Mouse (Mus musculus): ENCODE data around the gene Trip6. TPM values are rescaled to one million over a fixed set of nuclear protein-coding genes. Genes with fewer than 3 reads are reported as not detected.

The Trip6 gene
- polyA plus RNA-seq, 1 experiment from 2014 or later = 14.7 TPM

- H3K4me2 ChIP-seq = peak within 1 kb of the TSS; percentile 98
- ATAC-seq (replicated peaks) = peak; percentile 96
- H3K36me3 ChIP-seq (replicated peaks) = peaks cover 38% of the 10 kb centered on the region
- under 1% methylated on average over 52 of the region's 52 CpGs for WGBS
- peaks cover 39% of the 10 kb centered on the region for H3K4me1 ChIP-seq
- H3K27ac ChIP-seq = peak within 1 kb of the TSS; percentile 87
- no peaks in the 10 kb centered on the region for H3K9me3 ChIP-seq
- peaks cover 27% of the 10 kb centered on the region for H3K27me3 ChIP-seq (replicated peaks)
- peak within 1 kb of the TSS; percentile 70 for H3K9ac ChIP-seq
- H3K4me3 ChIP-seq = peak within 1 kb of the TSS; percentile 54
These were observed 20.1 kb downstream of the Trip6 start, which contains the start of gene Ufsp1 for GRCm38 (mm10) chr5:137293839-137294743. Gene Ufsp1, plus strand, starts transcription at chr5:137294629.

GRCm38 (mm10) chr5:137293282-137293681 is 20.9 kb downstream of the Trip6 start:
- Histone ChIP-seq H3K36me3 (replicated peaks) (peaks cover 30% of the 10 kb centered on the region), H3K27me3 (replicated peaks) (peaks cover 30% of the 10 kb centered on the region), H3K4me3 (peak overlapping the region; percentile 54), H3K4me2 (peak overlapping the region; percentile 98), H3K27ac (peak overlapping the region; percentile 87), H3K9me3 (no peaks in the 10 kb centered on the region), H3K4me1 (peaks cover 46% of the 10 kb centered on the region), H3K9ac (peak overlapping the region; percentile 70)
- ATAC-seq (replicated peaks) = no peak
- under 1% methylated on average over 14 of the region's 15 CpGs for WGBS

GRCm38 (mm10) chr5:137291381-137291926 is 22.8 kb downstream of the Trip6 start:
- WGBS = 83% methylated on average over 15 of the region's 15 CpGs

GRCm38 (mm10) chr5:137290677-137291076 is 23.5 kb downstream of the Trip6 start:
- Histone ChIP-seq H3K4me3 (no peak overlapping the region), H3K4me2 (peak overlapping the region; percentile 96; the same call in 1 of the 2 replicates)

More at GRCm38 (mm10) chr5:137291381-137291926, 22.8 kb downstream of the Trip6 start:
- ATAC-seq (replicated peaks) = no peak
- Histone ChIP-seq H3K9me3 (no peaks in the 10 kb centered on the region), H3K9ac (no peak overlapping the region), H3K27ac (no peak overlapping the region), H3K27me3 (replicated peaks) (peaks cover 30% of the 10 kb centered on the region), H3K36me3 (replicated peaks) (peaks cover 13% of the 10 kb centered on the region), H3K4me1 (peaks cover 54% of the 10 kb centered on the region), H3K4me3 (no peak overlapping the region), H3K4me2 (no peak overlapping the region)

GRCm38 (mm10) chr5:137289591-137290365 is 24.4 kb downstream of the Trip6 start:
- no peak overlapping the region for H3K27ac ChIP-seq
- H3K4me2 ChIP-seq = peak overlapping the region; percentile 96
- ATAC-seq (replicated peaks) = no peak
- H3K36me3 ChIP-seq (replicated peaks) = no peaks in the 10 kb centered on the region
- peak overlapping the region; percentile 46 for H3K4me3 ChIP-seq
- peak overlapping the region; percentile 33; the same call in 1 of the 2 replicates for H3K9ac ChIP-seq
- peaks cover 30% of the 10 kb centered on the region for H3K27me3 ChIP-seq (replicated peaks)
- H3K9me3 ChIP-seq = no peaks in the 10 kb centered on the region
- H3K4me1 ChIP-seq = peaks cover 53% of the 10 kb centered on the region
- 54% methylated on average over 13 of the region's 13 CpGs for whole genome bisulfite sequencing

More at GRCm38 (mm10) chr5:137290677-137291076, 23.5 kb downstream of the Trip6 start:
- 0 out of 2 replicates have a peak overlapping the region, but pooled peaks have one; percentile 12 for H3K9ac ChIP-seq
- H3K27ac ChIP-seq = no peak overlapping the region
- H3K27me3 ChIP-seq (replicated peaks) = peaks cover 30% of the 10 kb centered on the region
- no peak for ATAC-seq (replicated peaks)
- H3K36me3 ChIP-seq (replicated peaks) = peaks cover 5% of the 10 kb centered on the region; the same call in 1 of the 2 replicates
- 27% methylated on average over 15 of the region's 15 CpGs for WGBS
- no peaks in the 10 kb centered on the region for H3K9me3 ChIP-seq
- H3K4me1 ChIP-seq = peaks cover 60% of the 10 kb centered on the region

GRCm38 (mm10) chr5:137288999-137289470 is 25.2 kb downstream of the Trip6 start:
- Histone ChIP-seq H3K4me3 (peak overlapping the region; percentile 46), H3K27ac (no peak overlapping the region), H3K4me2 (peak overlapping the region; percentile 96), H3K9ac (peak overlapping the region; percentile 33), H3K9me3 (no peaks in the 10 kb centered on the region), H3K36me3 (replicated peaks) (no peaks in the 10 kb centered on the region), H3K4me1 (peaks cover 51% of the 10 kb centered on the region), H3K27me3 (replicated peaks) (peaks cover 30% of the 10 kb centered on the region)
- WGBS = 2% methylated on average over 25 of the region's 25 CpGs
- no peak for ATAC-seq (replicated peaks)

- Histone ChIP-seq H3K36me3 (replicated peaks) (no peaks in the 10 kb centered on the region), H3K27me3 (replicated peaks) (peaks cover 30% of the 10 kb centered on the region), H3K4me2 (peak overlapping the region; percentile 96), H3K4me1 (peaks cover 42% of the 10 kb centered on the region), H3K9me3 (no peaks in the 10 kb centered on the region), H3K4me3 (peak overlapping the region; percentile 46), H3K9ac (peak overlapping the region; percentile 59), H3K27ac (peak overlapping the region; percentile 72)
- ATAC-seq (replicated peaks) = peak; percentile 17
- WGBS = under 1% methylated on average over 39 of the region's 65 CpGs
These were observed 26.1 kb downstream of the Trip6 start for GRCm38 (mm10) chr5:137287953-137288743.

- peak within 1 kb of the TSS; percentile 59 for H3K9ac ChIP-seq
- peaks cover 30% of the 10 kb centered on the region for H3K27me3 ChIP-seq (replicated peaks)
- H3K9me3 ChIP-seq = no peaks in the 10 kb centered on the region
- WGBS = 1% methylated on average over 40 of the region's 40 CpGs
- peaks cover 35% of the 10 kb centered on the region for H3K4me1 ChIP-seq
- ATAC-seq (replicated peaks) = peak; percentile 82
- peak within 1 kb of the TSS; percentile 72 for H3K27ac ChIP-seq
- H3K4me2 ChIP-seq = peak within 1 kb of the TSS; percentile 96
- no peaks in the 10 kb centered on the region for H3K36me3 ChIP-seq (replicated peaks)
- peak within 1 kb of the TSS; percentile 46 for H3K4me3 ChIP-seq
These were observed 26.9 kb downstream of the Trip6 start, which contains the start of gene Ache for GRCm38 (mm10) chr5:137287032-137287952. Gene Ache, plus strand, starts transcription at chr5:137287519.

- Histone ChIP-seq H3K9me3 (no peaks in the 10 kb centered on the region), H3K27ac (peak overlapping the region; percentile 72), H3K4me3 (peak overlapping the region; percentile 46), H3K4me2 (peak overlapping the region; percentile 96), H3K9ac (peak overlapping the region; percentile 59; the same call in 1 of the 2 replicates), H3K27me3 (replicated peaks) (peaks cover 25% of the 10 kb centered on the region), H3K4me1 (peaks cover 35% of the 10 kb centered on the region), H3K36me3 (replicated peaks) (no peaks in the 10 kb centered on the region)
- WGBS = 1% methylated on average over 13 of the region's 16 CpGs
- peak; percentile 87 for ATAC-seq (replicated peaks)
These were observed 27.6 kb downstream of the Trip6 start for GRCm38 (mm10) chr5:137286655-137287031.

- H3K4me2 ChIP-seq = peak overlapping the region; percentile 96
- no peaks in the 10 kb centered on the region for H3K9me3 ChIP-seq
- peaks cover 20% of the 10 kb centered on the region for H3K27me3 ChIP-seq (replicated peaks)
- ATAC-seq (replicated peaks) = no peak
- H3K4me3 ChIP-seq = peak overlapping the region; percentile 46; the same call in 1 of the 2 replicates
- H3K27ac ChIP-seq = peak overlapping the region; percentile 72
- H3K9ac ChIP-seq = peak overlapping the region; percentile 13; the same call in 1 of the 2 replicates
- H3K36me3 ChIP-seq (replicated peaks) = no peaks in the 10 kb centered on the region
- peaks cover 35% of the 10 kb centered on the region for H3K4me1 ChIP-seq
- 52% methylated on average over 7 of the region's 7 CpGs for WGBS
These were observed 28.2 kb downstream of the Trip6 start for GRCm38 (mm10) chr5:137285986-137286385.

Data from midbrain, embryonic 15.5 days (tissue).